Mouse (Mus musculus): ENCODE results near the gene Cyb561d2. TPM values are rescaled to one million over a fixed set of nuclear protein-coding genes. Genes with fewer than 3 reads are reported as not detected.
A peak's percentile ranks its signal among the peaks of the same experiment; 100 is the strongest.

Cyb561d2 gene
- polyA plus RNA-seq, 1 experiment from 2014 or later: 17.7 TPM

GRCm38 (mm10) chr9:107490625-107491024 is 51.4 kb downstream of the Cyb561d2 start:
- H3K9me3 ChIP-seq (replicated peaks): no peaks in the 10 kb centered on the region
- DNase-seq: no peak
- peak; percentile 59 for ATAC-seq (ENCODE audit: low read depth)
- no peaks in the 10 kb centered on the region for H3K36me3 ChIP-seq
- WGBS (ENCODE audit: insufficient replicate concordance): 31% methylated on average over 6 of the region's 6 CpGs
- peak overlapping the region; percentile 46 for H3K4me3 ChIP-seq (replicated peaks)
- H3K27me3 ChIP-seq: no peaks in the 10 kb centered on the region
- H3K4me2 ChIP-seq: peak overlapping the region; percentile 58
- peak overlapping the region; percentile 39 for H3K9ac ChIP-seq
- H3K4me1 ChIP-seq (replicated peaks): peaks cover 77% of the 10 kb centered on the region
- no peak overlapping the region for H3K27ac ChIP-seq

DNA sequence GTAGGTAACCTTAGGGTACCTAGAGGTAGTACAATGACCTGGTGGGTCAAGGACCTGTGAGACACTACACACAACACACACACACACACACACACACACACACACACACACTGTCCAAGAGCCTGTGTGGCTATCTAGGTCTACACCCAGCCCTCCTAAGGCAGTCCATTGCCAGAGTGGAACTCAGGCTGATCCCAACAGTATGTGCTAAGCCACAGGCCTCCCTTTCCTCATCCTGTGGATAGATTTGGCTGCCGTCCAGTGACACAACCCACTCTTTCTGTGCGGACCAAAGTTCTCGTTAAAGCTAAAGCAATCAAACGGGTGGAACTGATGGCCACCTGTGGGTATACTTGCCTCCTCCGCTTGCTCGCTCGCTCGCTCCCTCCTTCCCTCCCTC is 51.8 kb downstream of the Cyb561d2 start:
- H3K36me3 ChIP-seq: no peaks in the 10 kb centered on the region
- peak; percentile 28 for ATAC-seq (ENCODE audit: low read depth)
- H3K27ac ChIP-seq: no peak overlapping the region
- H3K4me2 ChIP-seq: peak overlapping the region; percentile 58
- no peaks in the 10 kb centered on the region for H3K9me3 ChIP-seq (replicated peaks)
- H3K27me3 ChIP-seq: no peaks in the 10 kb centered on the region
- H3K4me3 ChIP-seq (replicated peaks): peak overlapping the region; percentile 46
- WGBS (ENCODE audit: insufficient replicate concordance): 60% methylated on average over 8 of the region's 8 CpGs
- DNase-seq: no peak
- H3K9ac ChIP-seq: peak overlapping the region; percentile 39
- H3K4me1 ChIP-seq (replicated peaks): peaks cover 72% of the 10 kb centered on the region

Other genes starting within 250 kb of the Cyb561d2 start
- gene Cish, start 246.2 kb downstream of the Cyb561d2 start, polyA plus RNA-seq (2015; fragmentation: Nextera tagmentation; extraction: Ambion mirVana): 10.7 and 12.2 TPM in 2 replicates
- gene Hemk1, start 203.8 kb downstream of the Cyb561d2 start, polyA plus RNA-seq (2015; fragmentation: Nextera tagmentation; extraction: Ambion mirVana): 3.6 and 3.8 TPM in 2 replicates
- gene 6430571L13Rik, start 201.6 kb downstream of the Cyb561d2 start, polyA plus RNA-seq (2015; fragmentation: Nextera tagmentation; extraction: Ambion mirVana): 0.03 and 0.09 TPM in 2 replicates
- 0.05 TPM in 1 of 2 replicates, not detected in the other for gene Cacna2d2, start 142.6 kb downstream of the Cyb561d2 start, polyA plus RNA-seq (2015; fragmentation: Nextera tagmentation; extraction: Ambion mirVana)
- gene Tmem115, start 8.2 kb downstream of the Cyb561d2 start, polyA plus RNA-seq (2015; fragmentation: Nextera tagmentation; extraction: Ambion mirVana): 16.5 and 18.3 TPM in 2 replicates
- 14.3 and 16.0 TPM in 2 replicates for gene Nprl2, start within 50 bp of the Cyb561d2 start, polyA plus RNA-seq (2015; fragmentation: Nextera tagmentation; extraction: Ambion mirVana)
- 0.21 TPM in 1 of 2 replicates, not detected in the other for gene Zmynd10, start 5.1 kb upstream of the Cyb561d2 start, polyA plus RNA-seq (2015; fragmentation: Nextera tagmentation; extraction: Ambion mirVana)
- 17.5 and 18.2 TPM in 2 replicates for gene Rassf1, start 9.4 kb upstream of the Cyb561d2 start, polyA plus RNA-seq (2015; fragmentation: Nextera tagmentation; extraction: Ambion mirVana)
- gene Tusc2, start 21.1 kb upstream of the Cyb561d2 start, polyA plus RNA-seq (2015; fragmentation: Nextera tagmentation; extraction: Ambion mirVana): 40.1 and 44.6 TPM in 2 replicates
- gene Hyal2, start 25.8 kb upstream of the Cyb561d2 start, polyA plus RNA-seq (2015; fragmentation: Nextera tagmentation; extraction: Ambion mirVana): 43.8 and 44.7 TPM in 2 replicates
- gene Hyal1, start 34.7 kb upstream of the Cyb561d2 start, polyA plus RNA-seq (2015; fragmentation: Nextera tagmentation; extraction: Ambion mirVana): 2.6 TPM in 2 replicates
- 10.5 and 12.2 TPM in 2 replicates for gene Naa80, start 36.7 kb upstream of the Cyb561d2 start, polyA plus RNA-seq (2015; fragmentation: Nextera tagmentation; extraction: Ambion mirVana)
- gene Hyal3, start 38.6 kb upstream of the Cyb561d2 start, polyA plus RNA-seq (2015; fragmentation: Nextera tagmentation; extraction: Ambion mirVana): 0.82 and 1.2 TPM in 2 replicates
- gene Ifrd2, start 45.4 kb upstream of the Cyb561d2 start, polyA plus RNA-seq (2015; fragmentation: Nextera tagmentation; extraction: Ambion mirVana): 167 and 175 TPM in 2 replicates
- gene Sema3b, start 67.0 kb upstream of the Cyb561d2 start, polyA plus RNA-seq (2015; fragmentation: Nextera tagmentation; extraction: Ambion mirVana): 0.22 and 0.34 TPM in 2 replicates
- 144 and 163 TPM in 2 replicates for gene Gnai2, start 93.2 kb upstream of the Cyb561d2 start, polyA plus RNA-seq (2015; fragmentation: Nextera tagmentation; extraction: Ambion mirVana)
- 5.4 and 5.9 TPM in 2 replicates for gene Slc38a3, start 127.3 kb upstream of the Cyb561d2 start, polyA plus RNA-seq (2015; fragmentation: Nextera tagmentation; extraction: Ambion mirVana)
- 1.1 and 1.5 TPM in 2 replicates for gene Gnat1, start 137.5 kb upstream of the Cyb561d2 start, polyA plus RNA-seq (2015; fragmentation: Nextera tagmentation; extraction: Ambion mirVana)
- gene Sema3f, start 168.3 kb upstream of the Cyb561d2 start, polyA plus RNA-seq (2015; fragmentation: Nextera tagmentation; extraction: Ambion mirVana): 0.93 and 1.0 TPM in 2 replicates
- gene Rbm5, start 228.8 kb upstream of the Cyb561d2 start, polyA plus RNA-seq (2015; fragmentation: Nextera tagmentation; extraction: Ambion mirVana): 64.7 and 75.5 TPM in 2 replicates